Mouse (Mus musculus) erythroid progenitor cell, adult 5-6 weeks (primary cell): ENCODE data around the gene Cstf1. TPM values are rescaled to one million over a fixed set of nuclear protein-coding genes. Genes with fewer than 3 reads are reported as not detected.

Experiments
- ATAC-seq: replicated peaks from 2 replicates; pipeline ENCODE4 v1.8.0; 2016; ENCODE audit warnings: moderate number of reproducible peaks, mild to moderate bottlenecking, moderate TSS enrichment, inconsistent platforms; ENCODE audit not compliant: poor library complexity, low FRiP score, severe bottlenecking
- total RNA-seq, 2 experiments: library from RNA; stranded (forward) in 1 of 2; stranded (reverse) in 1 of 2; fragments of 150-400 nt in 1 of 2; fragments of 186-747, 209-891 nt in 1 of 2; gene quantifications; 2 replicates each; pipeline versions ENCODE4 v1.2.3 to v1.2.4; 2015 to 2017; ENCODE audit warnings: low replicate concordance in 2 of 2

Gene Cstf1
- total RNA-seq (2015; ENCODE audit: low replicate concordance) (14.1 and 21.4 TPM in 2 replicates), total RNA-seq (2017; ENCODE audit: low replicate concordance) (17.1 and 42.2 TPM in 2 replicates)

- peak; percentile 94 for ATAC-seq
Observed at GRCm38 (mm10) chr2:172370411-172371223, at the start of gene Cstf1, which contains the start of gene Aurka. Gene Cstf1 (plus strand): TSS chr2:172370681. Gene Aurka (minus strand): TSS chr2:172370535.

- ATAC-seq: no peak
Observed at GRCm38 (mm10) chr2:172320878-172321277, 49.6 kb upstream of the Cstf1 start.

GRCm38 (mm10) chr2:172328248-172328647, 42.2 kb upstream of the Cstf1 start:
- ATAC-seq: no peak

GRCm38 (mm10) chr2:172329179-172329578, 41.3 kb upstream of the Cstf1 start:
- ATAC-seq: 0 out of 2 replicates have a peak, but pooled peaks have one; percentile 64

- no peak for ATAC-seq
Observed at GRCm38 (mm10) chr2:172338206-172338942, 32.1 kb upstream of the Cstf1 start.

GRCm38 (mm10) chr2:172340936-172341335, 29.5 kb upstream of the Cstf1 start:
- no peak for ATAC-seq

GRCm38 (mm10) chr2:172341606-172342005, 28.9 kb upstream of the Cstf1 start:
- no peak for ATAC-seq

- no peak for ATAC-seq
Observed at GRCm38 (mm10) chr2:172343751-172344150, 26.7 kb upstream of the Cstf1 start.

- no peak for ATAC-seq
Observed at GRCm38 (mm10) chr2:172344669-172345068, 25.8 kb upstream of the Cstf1 start.

GRCm38 (mm10) chr2:172345258-172345738, 25.2 kb upstream of the Cstf1 start, which contains the start of gene Fam210b:
Gene Fam210b (plus strand): TSS chr2:172345565.
- peak; percentile 71 for ATAC-seq

- no peak; the same call in 1 of the 2 replicates for ATAC-seq
Observed at GRCm38 (mm10) chr2:172346034-172346929, 24.2 kb upstream of the Cstf1 start.

GRCm38 (mm10) chr2:172346933-172347611, 23.4 kb upstream of the Cstf1 start:
- ATAC-seq: peak; percentile 58

GRCm38 (mm10) chr2:172348297-172348950, 22.1 kb upstream of the Cstf1 start:
- peak; percentile 69 for ATAC-seq

- no peak for ATAC-seq
Observed at GRCm38 (mm10) chr2:172349776-172350175, 20.7 kb upstream of the Cstf1 start.

GRCm38 (mm10) chr2:172350773-172351172, 19.7 kb upstream of the Cstf1 start:
- ATAC-seq: no peak

GRCm38 (mm10) chr2:172353218-172353617, 17.3 kb upstream of the Cstf1 start:
- no peak for ATAC-seq

- ATAC-seq: no peak
Observed at GRCm38 (mm10) chr2:172354761-172355160, 15.7 kb upstream of the Cstf1 start.

GRCm38 (mm10) chr2:172355833-172356232, 14.6 kb upstream of the Cstf1 start:
- peak; percentile 9; the same call in 1 of the 2 replicates for ATAC-seq
